Mouse (Mus musculus): ENCODE results near the gene Cir1. TPM values are rescaled to one million over a fixed set of nuclear protein-coding genes. Genes with fewer than 3 reads are reported as not detected.

Gene Cir1
- total RNA-seq, 2 experiments from 2014 or later = 12.0 to 12.7 TPM

DNA sequence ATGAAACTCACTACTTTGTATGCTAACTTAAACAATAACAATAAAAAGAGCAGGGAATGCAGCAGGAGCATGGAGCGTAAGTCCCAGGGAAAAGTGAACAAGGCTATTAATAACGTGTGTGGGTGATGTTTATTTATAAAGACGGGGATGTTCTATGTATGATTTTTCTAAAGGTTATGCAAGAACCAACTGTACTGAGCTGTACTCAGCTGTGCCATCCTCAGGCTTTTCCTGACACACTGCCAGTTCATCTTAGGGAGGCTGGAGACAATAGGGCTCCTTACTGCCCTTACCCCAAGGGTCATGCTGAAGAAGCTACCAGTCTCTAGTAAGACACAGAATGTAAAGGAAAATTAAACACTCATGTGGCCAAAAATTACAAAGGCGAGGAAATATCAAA lies 21.4 kb downstream of the Cir1 start:
- 0 out of 2 replicates have a peak overlapping the region, but pooled peaks have one; percentile 41 for H3K27ac ChIP-seq
- H3K4me3 ChIP-seq = no peak overlapping the region
- peak; percentile 45 for DNase-seq
- no peak for TF ChIP-seq CTCF (IDR thresholded peaks at IDR 0.05)
- intact Hi-C loops (cut with DNase I) = no loop called here

DNA sequence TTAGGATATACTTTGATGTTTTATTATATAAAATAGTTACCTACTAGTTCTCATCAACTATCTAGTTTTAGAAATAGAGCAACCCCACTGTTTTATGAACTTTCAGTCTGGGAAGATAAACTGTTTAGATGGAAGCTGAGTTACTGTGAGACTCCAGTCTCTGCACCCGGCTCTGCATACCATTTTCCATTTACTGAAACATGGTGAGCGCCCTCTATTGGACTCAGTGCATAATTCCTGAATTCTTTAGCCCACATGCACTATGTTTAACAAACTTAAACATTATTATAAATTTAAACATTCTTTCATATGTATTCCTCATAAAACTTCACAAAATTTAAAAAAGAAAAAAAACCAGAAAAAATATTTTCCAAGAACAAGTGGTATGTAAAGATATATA lies 26.9 kb downstream of the Cir1 start:
- Histone ChIP-seq H3K27ac (no peak overlapping the region), H3K4me3 (no peak overlapping the region)
- intact Hi-C loops (cut with DNase I) = loop anchor here (10.0 kb wide), 1 partner anchor 1251 kb away; no protein-coding TSS in a partner anchor
- TF ChIP-seq CTCF (IDR thresholded peaks at IDR 0.05) = peak; percentile 65
- DNase-seq = no peak

DNA sequence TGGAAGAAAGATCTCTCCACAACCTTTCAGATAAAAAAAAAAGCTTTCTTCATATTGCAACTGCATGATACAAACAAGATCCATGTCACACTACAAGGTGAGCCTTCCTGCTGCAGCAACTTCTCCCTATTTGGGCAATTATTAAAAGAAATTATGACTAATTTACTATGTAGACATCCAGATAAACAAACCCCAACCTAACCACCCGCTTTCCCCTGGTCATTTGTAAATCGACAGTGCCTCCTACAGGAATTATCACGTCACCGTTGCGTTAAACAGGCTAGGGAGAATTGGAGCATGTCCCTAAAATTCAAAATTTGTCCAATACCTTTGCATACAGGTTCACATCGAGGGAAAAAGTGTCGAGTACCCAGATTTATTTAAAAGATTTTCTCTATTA lies 30.8 kb downstream of the Cir1 start:
- peak; percentile 35; the same call in 1 of the 2 replicates for TF ChIP-seq CTCF (IDR thresholded peaks at IDR 0.05)
- intact Hi-C loops (cut with DNase I) = loop anchor here (10.0 kb wide), 1 partner anchor 1247 kb away; no protein-coding TSS in a partner anchor
- no peak for DNase-seq
- H3K27ac ChIP-seq = no peak overlapping the region
- H3K4me3 ChIP-seq = no peak overlapping the region

DNA sequence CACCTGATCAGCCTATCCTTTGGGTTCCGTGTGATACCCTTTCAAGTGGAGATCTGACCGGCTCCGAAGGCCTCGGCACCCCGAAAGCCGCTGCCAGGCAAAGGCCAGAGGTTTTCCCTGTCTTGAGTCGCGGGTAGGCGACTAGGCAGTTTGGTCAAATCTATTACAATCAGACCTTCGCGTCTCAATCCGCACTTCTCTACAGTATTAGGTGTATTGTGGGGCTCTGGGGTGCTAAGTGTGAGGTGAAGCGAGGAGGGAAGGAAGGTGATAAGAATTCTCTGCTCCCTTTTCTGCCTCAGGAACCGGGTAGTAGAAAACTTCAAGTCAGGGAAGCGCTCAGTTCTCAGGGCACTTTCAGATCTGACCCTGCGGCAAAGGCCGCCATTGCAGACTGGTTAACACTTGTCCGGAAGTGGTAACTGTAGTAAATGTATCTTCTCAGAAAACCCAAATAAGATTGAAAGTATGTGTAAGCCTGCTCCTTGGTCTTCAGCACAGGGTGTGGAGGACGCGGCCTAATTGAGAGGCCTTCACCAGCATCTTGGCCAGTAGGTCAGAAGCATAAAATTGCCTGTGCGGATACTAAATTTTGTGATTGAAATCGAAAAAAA lies 31.3 kb downstream of the Cir1 start:
- no peak for TF ChIP-seq CTCF (IDR thresholded peaks at IDR 0.05)
- DNase-seq = no peak
- intact Hi-C loops (cut with DNase I) = loop anchor here (10.0 kb wide), 1 partner anchor 1246 kb away; no protein-coding TSS in a partner anchor
- no peak overlapping the region for H3K27ac ChIP-seq
- no peak overlapping the region for H3K4me3 ChIP-seq

DNA sequence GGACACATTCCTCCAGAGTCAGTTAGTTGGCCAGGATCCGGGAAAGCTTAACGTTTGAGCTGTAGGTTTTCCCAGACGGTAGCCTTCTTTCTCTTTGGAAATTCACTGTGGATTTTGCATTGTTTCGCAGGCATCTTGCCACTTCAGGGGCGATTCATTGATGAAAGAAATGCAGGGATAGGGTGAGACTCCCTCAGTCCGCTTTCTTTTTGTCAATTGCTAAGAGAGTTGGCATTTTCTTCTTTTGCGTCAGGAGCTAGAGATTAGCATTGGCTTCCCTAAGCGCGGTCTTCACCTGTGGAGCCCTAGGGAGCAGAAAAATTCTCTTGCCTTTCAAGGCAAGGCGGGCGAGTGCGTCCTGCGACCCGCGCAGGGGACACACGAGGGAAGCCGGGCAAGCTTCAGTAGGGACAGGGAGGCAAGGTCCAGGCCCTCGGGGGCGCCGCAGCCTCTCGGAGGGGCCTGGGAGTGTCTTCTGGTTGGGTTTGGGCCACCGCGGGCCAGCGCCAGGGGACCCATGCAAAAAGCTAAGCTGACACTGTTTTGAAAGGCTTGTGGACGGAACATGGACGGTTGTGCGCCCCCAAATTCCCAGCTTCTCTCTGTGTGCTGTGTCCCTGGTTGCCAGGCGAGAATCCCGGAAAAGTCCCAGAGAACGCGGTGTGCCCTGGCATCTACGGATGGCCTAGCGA lies 32.0 kb downstream of the Cir1 start:
- DNase-seq = no peak
- intact Hi-C loops (cut with DNase I) = loop anchor here (10.0 kb wide), 1 partner anchor 1246 kb away; no protein-coding TSS in a partner anchor
- no peak overlapping the region for H3K4me3 ChIP-seq
- no peak for TF ChIP-seq CTCF (IDR thresholded peaks at IDR 0.05)
- H3K27ac ChIP-seq = no peak overlapping the region

DNA sequence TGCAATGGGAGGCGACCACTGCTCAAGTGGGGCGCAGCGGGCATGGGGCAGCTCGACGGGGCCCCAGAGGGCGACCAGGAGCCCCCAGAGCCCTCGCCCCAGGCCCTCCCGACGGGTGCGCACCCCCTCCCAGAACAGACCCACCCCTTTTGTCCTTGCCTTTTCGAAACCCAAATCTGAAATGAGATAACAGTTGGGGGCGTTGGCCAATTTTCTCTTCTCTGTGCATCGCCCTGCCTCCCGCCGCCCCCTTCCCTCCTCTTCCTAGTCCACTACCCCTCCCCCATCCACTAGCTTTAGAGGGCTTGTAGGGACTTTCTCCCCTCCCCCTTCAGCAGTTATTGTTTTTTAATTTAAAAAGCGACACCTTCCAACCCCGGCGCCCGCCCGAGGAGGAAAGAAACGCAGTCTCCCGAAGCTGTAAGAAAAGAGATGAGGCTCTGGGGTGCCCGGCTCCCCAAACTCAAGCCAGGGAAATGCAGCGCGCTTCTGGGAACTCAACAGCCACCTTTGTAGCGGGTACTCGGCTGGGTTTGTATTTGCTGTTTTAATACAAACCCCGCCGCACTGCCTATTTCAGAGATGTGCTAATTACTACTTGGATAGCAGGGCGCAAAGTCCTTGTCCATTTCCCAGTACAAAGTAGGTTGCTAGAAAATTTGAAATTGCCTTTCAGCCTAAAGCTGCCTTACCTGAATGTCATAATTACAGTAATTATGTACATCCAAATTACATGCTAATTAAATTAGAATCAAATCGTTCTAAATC lies 33.0 kb downstream of the Cir1 start:
- Histone ChIP-seq H3K27ac (no peak overlapping the region), H3K4me3 (peak overlapping the region; percentile 47)
- no peak for DNase-seq
- TF ChIP-seq CTCF (IDR thresholded peaks at IDR 0.05) = no peak
- intact Hi-C loops (cut with DNase I) = loop anchor here (2.0 to 10.0 kb wide), 6 partner anchors 62 to 1742 kb away; partner anchors contain the start of genes Ola1 and Sp3

DNA sequence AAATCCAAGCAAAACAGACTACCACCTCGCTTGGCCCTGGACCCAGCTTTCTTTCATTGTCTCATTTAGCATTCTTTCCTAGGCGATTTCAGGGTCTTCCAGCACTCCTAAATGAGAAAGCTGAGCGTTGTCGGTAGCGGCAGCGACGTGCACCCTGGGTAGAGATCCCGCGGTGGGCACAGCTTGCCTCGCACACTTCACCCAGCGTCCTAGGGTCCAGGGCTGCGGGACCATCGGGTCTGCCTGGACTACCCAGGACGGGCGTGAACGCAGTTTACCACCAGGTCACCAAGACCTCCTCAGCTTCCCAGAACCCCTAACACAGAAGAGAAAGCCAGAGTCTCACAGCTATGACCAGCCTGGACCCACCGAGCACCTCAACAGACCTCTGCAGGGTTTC lies 33.6 kb downstream of the Cir1 start:
- no peak for DNase-seq
- Histone ChIP-seq H3K27ac (no peak overlapping the region), H3K4me3 (peak overlapping the region; percentile 47)
- no peak for TF ChIP-seq CTCF (IDR thresholded peaks at IDR 0.05)
- intact Hi-C loops (cut with DNase I) = loop anchor here (1.0 to 5.0 kb wide), 6 partner anchors 62 to 1742 kb away; partner anchors contain the start of genes Ola1 and Sp3

DNA sequence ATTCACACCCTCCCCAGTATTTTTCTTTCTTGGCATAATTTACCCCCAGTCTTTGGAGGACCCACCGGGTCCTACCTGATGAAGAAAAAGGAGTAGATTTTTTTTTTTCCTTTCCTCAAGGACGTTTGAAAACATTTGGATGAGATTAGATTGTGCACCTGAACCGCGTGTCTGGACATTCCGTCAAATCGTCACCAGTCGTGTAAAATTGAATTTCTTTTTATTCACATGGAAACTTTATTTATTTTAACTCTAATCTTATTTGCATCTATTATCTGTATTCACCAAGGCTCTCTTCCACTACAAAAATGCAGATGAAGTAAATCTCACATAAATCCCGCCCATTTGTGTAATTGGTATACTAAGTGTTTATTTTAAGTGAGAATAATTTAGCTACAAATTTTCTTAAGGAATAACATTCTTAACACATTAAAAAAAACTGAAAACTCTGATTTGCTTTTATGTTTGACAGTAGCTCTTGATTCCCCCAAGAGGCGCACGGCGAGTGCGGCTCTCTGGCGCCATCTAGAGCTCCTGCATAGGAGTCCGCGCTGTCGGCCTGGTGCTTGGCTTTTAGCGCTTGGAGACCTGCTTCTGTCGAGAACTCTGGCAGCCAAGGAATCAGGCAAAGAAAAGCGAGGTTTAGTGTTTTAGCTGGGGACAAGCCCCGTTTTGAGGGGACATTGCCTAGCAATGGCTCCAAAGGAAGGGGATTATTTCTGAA lies 34.2 kb downstream of the Cir1 start:
- peak overlapping the region; percentile 47 for H3K4me3 ChIP-seq

DNA sequence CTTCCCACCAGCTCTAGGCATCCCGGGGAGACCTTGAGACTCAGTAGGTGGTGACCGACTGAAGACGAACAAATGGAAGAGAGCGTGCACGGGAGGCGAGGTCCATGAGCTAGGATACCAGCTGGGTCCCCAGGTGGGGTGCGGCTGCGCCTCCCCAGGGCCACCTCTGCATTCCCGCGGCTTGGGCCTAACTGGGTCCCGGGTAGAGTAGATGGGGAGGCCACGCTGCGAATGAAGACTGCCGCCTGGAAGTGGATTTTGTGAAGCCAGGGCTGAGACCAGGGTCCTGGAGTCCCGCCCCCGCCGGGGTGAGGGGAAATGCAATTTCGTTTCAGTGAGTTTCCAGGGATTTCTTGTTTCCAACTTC lies 34.8 kb downstream of the Cir1 start:
- Histone ChIP-seq H3K4me3 (no peak overlapping the region), H3K27ac (no peak overlapping the region)
- DNase-seq = no peak
- intact Hi-C loops (cut with DNase I) = loop anchor here (1.0 to 5.0 kb wide), 6 partner anchors 60 to 1740 kb away; partner anchors contain the start of genes Ola1 and Sp3
- no peak for TF ChIP-seq CTCF (IDR thresholded peaks at IDR 0.05)

More for the DNA sequence above, 34.2 kb downstream of the Cir1 start:
- TF ChIP-seq CTCF (IDR thresholded peaks at IDR 0.05) = peak; percentile 99
- H3K27ac ChIP-seq = no peak overlapping the region
- peak; percentile 90 for DNase-seq
- intact Hi-C loops (cut with DNase I) = loop anchor here (1.0 to 5.0 kb wide), 6 partner anchors 61 to 1741 kb away; partner anchors contain the start of genes Ola1 and Sp3

DNA sequence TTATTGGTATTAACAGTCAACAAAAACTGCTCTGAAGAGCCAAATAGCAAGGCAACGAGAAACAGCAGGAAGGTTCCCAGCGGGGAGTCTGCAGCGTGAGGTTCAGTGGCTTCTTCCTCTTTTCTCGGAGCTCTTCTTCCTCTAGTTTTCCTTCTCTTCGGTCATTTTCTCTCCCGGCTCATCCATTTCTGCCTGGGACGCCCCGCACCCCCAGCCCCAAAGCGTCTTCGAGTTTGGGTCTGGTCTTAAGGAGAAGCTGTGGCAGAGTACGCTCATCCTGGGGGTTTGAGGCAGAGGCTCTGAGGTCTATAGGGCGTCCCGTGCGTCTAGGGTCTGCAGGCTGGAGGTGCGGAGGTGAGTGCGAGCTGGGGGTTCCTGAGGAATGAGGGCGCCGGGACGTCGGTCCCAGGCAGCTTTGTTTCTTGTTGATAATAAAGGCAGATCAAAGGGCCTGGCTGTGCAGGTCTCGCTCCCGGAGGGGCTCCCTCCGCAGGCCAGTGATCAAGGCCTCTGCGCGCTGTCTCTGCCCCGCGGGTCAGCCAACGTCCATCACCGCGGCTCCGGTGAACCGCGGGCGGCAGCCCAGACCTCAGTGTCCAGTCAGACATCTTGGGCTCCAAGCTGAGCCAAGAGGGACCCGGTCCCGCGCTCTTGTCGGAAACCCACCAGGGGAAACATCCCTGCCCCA lies 35.3 kb downstream of the Cir1 start:
- intact Hi-C loops (cut with DNase I) = loop anchor here (5.0 kb wide), 4 partner anchors 60 to 1740 kb away; partner anchors contain the start of genes Ola1 and Sp3
- no peak overlapping the region for H3K27ac ChIP-seq
- no peak for DNase-seq
- H3K4me3 ChIP-seq = no peak overlapping the region
- no peak for TF ChIP-seq CTCF (IDR thresholded peaks at IDR 0.05)

DNA sequence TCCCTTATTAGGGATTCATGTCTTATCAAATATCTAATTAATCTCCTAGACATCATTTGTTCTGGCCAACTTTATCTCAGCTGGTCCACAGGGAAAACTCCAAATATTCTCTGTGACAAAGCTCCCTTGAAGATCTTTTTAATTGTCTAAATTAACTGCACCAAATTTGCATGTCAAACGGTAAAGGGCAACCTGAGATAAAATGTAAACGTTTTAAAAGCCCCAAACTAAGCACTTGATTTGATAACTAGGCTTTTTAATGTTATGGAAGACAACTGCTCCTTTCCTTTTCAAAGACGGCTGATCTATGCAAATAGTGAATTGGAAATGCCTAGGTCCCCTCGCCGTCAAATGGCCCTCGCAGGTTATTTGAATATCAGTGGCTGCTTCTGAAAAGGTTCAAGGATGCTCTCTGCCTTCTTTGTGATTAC lies 36.3 kb downstream of the Cir1 start:
- no peak for TF ChIP-seq CTCF (IDR thresholded peaks at IDR 0.05)
- Histone ChIP-seq H3K27ac (no peak overlapping the region), H3K4me3 (no peak overlapping the region)
- no peak for DNase-seq
- intact Hi-C loops (cut with DNase I) = loop anchor here (5.0 kb wide), 4 partner anchors 59 to 1739 kb away; partner anchors contain the start of genes Ola1 and Sp3

Data from gastrocnemius, adult 2 months (tissue).